Mouse (Mus musculus) lung, adult 10 weeks (tissue): ENCODE results near the gene Olfr1457. TPM values are rescaled to one million over a fixed set of nuclear protein-coding genes. Genes with fewer than 3 reads are reported as not detected.

ENCODE experiments used
- polyA plus RNA-seq: library from polyadenylated mRNA; stranded (reverse); fragments of 350-450 nt; fragmentation: Illumina TruSeq; extraction: RNeasy Lipid Tissue Mini Kit (QIAGEN cat#74804); gene quantifications from one replicate; pipeline ENCODE4 v1.2.3, GENCODE M21; 2014; ENCODE audit warnings: low read depth, low replicate concordance; ENCODE audit not compliant: insufficient read depth

Olfr1457 gene
- not detected for polyA plus RNA-seq

DNA sequence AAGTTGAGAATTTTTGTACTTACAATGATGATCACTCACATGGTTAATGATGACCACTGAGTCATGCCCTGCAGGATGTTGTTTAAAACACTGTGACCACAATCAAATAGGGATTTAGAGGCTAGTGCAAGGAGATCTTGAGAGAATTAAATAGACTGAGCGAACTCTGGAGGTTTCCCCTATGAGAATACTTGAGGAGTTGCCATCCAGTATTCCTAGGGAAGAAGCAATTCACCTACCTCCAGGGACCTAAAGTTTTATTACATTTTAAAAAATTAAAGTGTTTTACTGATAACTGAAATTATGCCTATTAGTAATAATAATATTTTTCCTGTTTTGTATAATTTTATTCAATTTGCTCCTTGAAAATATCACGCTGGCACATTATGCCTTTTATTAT, at the start of gene Olfr1457:
Gene Olfr1457 (minus strand): TSS at position 101 of the 400 bp plus-strand sequence.

DNA sequence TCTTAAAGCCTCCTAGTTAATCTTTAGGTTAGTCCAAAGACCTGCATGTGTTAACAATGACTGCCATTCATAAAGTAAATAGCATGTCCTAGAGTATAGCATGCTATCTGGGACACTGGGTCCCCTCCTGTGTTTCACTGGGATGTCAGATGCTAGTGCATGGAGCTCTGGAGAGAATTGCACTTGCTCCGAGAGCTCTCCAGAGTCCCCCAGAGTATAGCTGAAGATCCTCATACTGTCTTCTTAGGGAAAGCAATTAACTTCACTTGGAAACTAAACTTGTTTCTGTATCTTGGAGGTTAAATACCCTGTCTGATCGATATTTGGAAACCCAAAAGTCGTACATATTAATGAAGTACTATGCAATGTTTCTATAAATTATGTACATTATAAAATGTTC, 9.0 kb upstream of the Olfr1457 start, which contains the start of gene Olfr1458:
Gene Olfr1458 (minus strand): TSS at position 101 of the 400 bp plus-strand sequence.

DNA sequence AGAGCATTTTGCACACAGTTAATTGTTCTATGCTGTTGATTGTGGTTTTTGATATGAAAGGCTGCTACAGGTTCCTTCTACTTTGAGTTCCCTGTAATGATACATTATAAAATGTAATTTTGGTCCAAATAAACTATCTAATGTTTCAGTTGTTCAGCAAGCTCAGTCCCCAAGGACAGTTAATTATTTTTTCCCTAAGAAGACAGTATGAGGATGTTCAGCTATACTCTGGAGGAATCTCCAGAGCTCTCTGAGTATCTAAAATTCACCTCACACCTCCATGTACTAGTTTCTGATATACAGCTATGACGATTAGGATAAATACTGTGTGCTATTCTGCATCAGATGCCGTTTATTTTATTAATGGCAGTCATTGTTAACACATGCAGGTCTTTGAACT, 37.4 kb downstream of the Olfr1457 start, which contains the start of gene Olfr1454:
Gene Olfr1454 (plus strand): TSS at position 301 of the 400 bp plus-strand sequence.

Other genes starting within 250 kb of the Olfr1457 start
- not detected for gene Olfr1444, start 240.6 kb downstream of the Olfr1457 start, polyA plus RNA-seq
- gene Olfr1445, start 214.0 kb downstream of the Olfr1457 start, polyA plus RNA-seq, result not detected
- gene Olfr1446, start 204.4 kb downstream of the Olfr1457 start, polyA plus RNA-seq, result not detected
- not detected for gene Olfr1447, start 194.1 kb downstream of the Olfr1457 start, polyA plus RNA-seq
- not detected for gene Olfr1448, start 173.5 kb downstream of the Olfr1457 start, polyA plus RNA-seq
- gene Olfr1449, start 167.1 kb downstream of the Olfr1457 start, polyA plus RNA-seq, result not detected
- gene Olfr1450, start 147.6 kb downstream of the Olfr1457 start, polyA plus RNA-seq, result not detected
- gene Olfr1451, start 102.9 kb downstream of the Olfr1457 start, polyA plus RNA-seq, result not detected
- not detected for gene Olfr1453, start 69.6 kb downstream of the Olfr1457 start, polyA plus RNA-seq
- gene Olfr1454, start 37.3 kb downstream of the Olfr1457 start, polyA plus RNA-seq, result not detected
- not detected for gene Olfr1458, start 8.9 kb upstream of the Olfr1457 start, polyA plus RNA-seq
- not detected for gene Olfr1459, start 51.7 kb upstream of the Olfr1457 start, polyA plus RNA-seq
- gene Olfr1461, start 65.1 kb upstream of the Olfr1457 start, polyA plus RNA-seq, result not detected
- not detected for gene Olfr1462, start 87.8 kb upstream of the Olfr1457 start, polyA plus RNA-seq
- not detected for gene Olfr1463, start 133.4 kb upstream of the Olfr1457 start, polyA plus RNA-seq
- not detected for gene Olfr1465, start 217.7 kb upstream of the Olfr1457 start, polyA plus RNA-seq
- not detected for gene Olfr1466, start 241.0 kb upstream of the Olfr1457 start, polyA plus RNA-seq